Mouse (Mus musculus): Measurements from ENCODE around the gene Cfb.
"Not testable (repeated sequence)": the region's sequence is repeated elsewhere in the genome, so short reads cannot be mapped to it uniquely, and the experiment has no call there.

The Cfb gene

GRCm38 (mm10) chr17:34837464-34838324, 24.6 kb downstream of the Cfb start:
- no peak for DNase-seq (ENCODE audit: extremely low read depth, low read depth)

GRCm38 (mm10) chr17:34836856-34837221, 25.5 kb downstream of the Cfb start, which contains the start of the genes Stk19 and Dxo:
TSS of gene Stk19 (minus strand) at chr17:34836945.
TSS of gene Dxo (plus strand) at chr17:34837019.
- DNase-seq (ENCODE audit: extremely low read depth, low read depth), result peak; percentile 89

- no peak for DNase-seq (ENCODE audit: extremely low read depth, low read depth)
These were observed 26.0 kb downstream of the Cfb start for GRCm38 (mm10) chr17:34836155-34836855.

GRCm38 (mm10) chr17:34830776-34831175, 31.5 kb downstream of the Cfb start:
- DNase-seq (ENCODE audit: extremely low read depth, low read depth), result not testable (repeated sequence)

- no peak for DNase-seq (ENCODE audit: extremely low read depth, low read depth)
These were observed 47.4 kb downstream of the Cfb start for GRCm38 (mm10) chr17:34814818-34815370.

- not testable (repeated sequence) for DNase-seq (ENCODE audit: extremely low read depth, low read depth)
These were observed 48.6 kb downstream of the Cfb start for GRCm38 (mm10) chr17:34813747-34814146.

- DNase-seq (ENCODE audit: extremely low read depth, low read depth), result no peak
These were observed 51.0 kb downstream of the Cfb start for GRCm38 (mm10) chr17:34811275-34811674.

GRCm38 (mm10) chr17:34810811-34811210, 51.5 kb downstream of the Cfb start:
- not testable (repeated sequence) for DNase-seq (ENCODE audit: extremely low read depth, low read depth)

GRCm38 (mm10) chr17:34810411-34810810, 51.9 kb downstream of the Cfb start:
- not testable (repeated sequence) for DNase-seq (ENCODE audit: extremely low read depth, low read depth)

- DNase-seq (ENCODE audit: extremely low read depth, low read depth), result no peak
These were observed 53.6 kb downstream of the Cfb start for GRCm38 (mm10) chr17:34808599-34809205.

- no peak for DNase-seq (ENCODE audit: extremely low read depth, low read depth)
These were observed 55.1 kb downstream of the Cfb start for GRCm38 (mm10) chr17:34807176-34807575.
